Comparison of ENCODE assay signal across 12 mouse cellular contexts in the genomic region with DNA sequence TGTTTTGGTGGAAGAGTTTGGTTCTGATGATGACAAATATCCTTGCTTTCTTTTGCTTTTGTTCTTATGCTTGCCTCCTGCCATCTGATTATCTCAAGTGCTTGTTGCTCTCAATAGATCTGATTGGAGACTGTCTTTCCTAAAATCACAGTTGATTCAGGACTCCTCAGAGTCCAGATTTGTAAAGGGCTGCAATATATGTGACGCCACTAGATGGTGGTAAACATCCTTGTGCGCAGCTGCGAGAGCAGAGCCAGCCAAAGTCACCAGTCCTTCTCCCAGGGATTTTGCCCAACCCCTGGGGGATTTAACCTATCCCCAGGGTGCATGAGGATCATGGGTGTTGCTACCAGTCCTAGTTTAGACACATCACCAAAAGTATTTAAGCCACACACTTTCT. TPM values are rescaled to one million over a fixed set of nuclear protein-coding genes. Genes with fewer than 3 reads are reported as not detected.
DNase-seq lines count a peak whose midpoint lies in the region; ATAC-seq and TF ChIP-seq lines count a peak whose summit lies in the region.
"Had no signal": no experiment of that assay in that cellular context is flagged by ENCODE, and none has a peak within 500 bp of the region (broad histone marks: within the 10 kb centered on the region; RNA-seq: fewer than 3 reads in every experiment).

No protein-coding gene starts in this region.

- H3K4me2 ChIP-seq in liver, embryonic 12.5 days: no peak overlapping the region
- H3K4me2 ChIP-seq: forebrain, embryonic 15.5 days; limb, embryonic 15.5 days had no signal

- H3K79me2 ChIP-seq in liver, adult 2 months (ENCODE audit: control insufficient read depth, insufficient read depth, low read length): no peaks in the 10 kb centered on the region

- TF ChIP-seq CTCF in gastrocnemius, adult 2 months (IDR thresholded peaks at IDR 0.05): peak; percentile 37
- TF ChIP-seq CTCF in liver, adult 2 months (IDR thresholded peaks at IDR 0.05; ENCODE audit: low read depth, low read length): peak; percentile 22; the same call in 1 of the 2 replicates

- no peak for DNase-seq in gastrocnemius, adult 2 months
- DNase-seq in gastrocnemius, adult 18-20 months (ENCODE audit: low spot score): no peak
- DNase-seq in liver, adult 2 months (ENCODE audit: extremely low read depth, low read depth, low spot score): peak; percentile 1
- DNase-seq in WW6 (ENCODE audit: low read depth, low spot score): peak; percentile 16
- peak; percentile 1 for DNase-seq in kidney, postnatal 14 days
- no peak for DNase-seq in spleen, postnatal 4 days (ENCODE audit: low spot score in 2 of 2)
- DNase-seq in cerebellum, adult 9-10 months: no peak

- no peak overlapping the region for H3K9ac ChIP-seq in liver, adult 2 months (ENCODE audit: low read depth, low read length)
- no peak overlapping the region for H3K9ac ChIP-seq in liver, embryonic 12.5 days
- H3K9ac ChIP-seq: forebrain, embryonic 15.5 days; limb, embryonic 15.5 days had no signal

- H3K9me3 ChIP-seq in liver, embryonic 12.5 days (replicated peaks): 0 out of 2 replicates have a peak, but pooled peaks cover 4% of the 10 kb centered on the region
- H3K9me3 ChIP-seq: forebrain, embryonic 15.5 days; limb, embryonic 15.5 days had no signal

- ATAC-seq in liver, embryonic 12.5 days: no peak
- ATAC-seq: forebrain, embryonic 15.5 days had no signal

- H3K4me3 ChIP-seq in gastrocnemius, adult 2 months: no peak overlapping the region
- H3K4me3 ChIP-seq in liver, adult 2 months (ENCODE audit: insufficient read depth, low read depth, low read length): no peak overlapping the region
- no peak overlapping the region for H3K4me3 ChIP-seq in liver, embryonic 12.5 days
- H3K4me3 ChIP-seq: forebrain, embryonic 15.5 days; limb, embryonic 15.5 days; myocyte had no signal

- H3K36me3 ChIP-seq in liver, adult 2 months (ENCODE audit: control insufficient read depth, insufficient read depth, low read length): no peaks in the 10 kb centered on the region
- no peaks in the 10 kb centered on the region for H3K36me3 ChIP-seq in liver, embryonic 12.5 days
- H3K36me3 ChIP-seq: forebrain, embryonic 15.5 days; limb, embryonic 15.5 days had no signal

- H3K27me3 ChIP-seq in liver, adult 2 months (ENCODE audit: control insufficient read depth, insufficient read depth, low read length): no peaks in the 10 kb centered on the region
- no peaks in the 10 kb centered on the region for H3K27me3 ChIP-seq in liver, embryonic 12.5 days (replicated peaks)
- H3K27me3 ChIP-seq: forebrain, embryonic 15.5 days; limb, embryonic 15.5 days had no signal

- no peak overlapping the region for H3K27ac ChIP-seq in gastrocnemius, adult 2 months
- no peak overlapping the region for H3K27ac ChIP-seq in liver, adult 2 months (replicated peaks; ENCODE audit: insufficient read depth, low read depth, low read length)
- no peak overlapping the region for H3K27ac ChIP-seq in liver, embryonic 12.5 days
- H3K27ac ChIP-seq: forebrain, embryonic 15.5 days; limb, embryonic 15.5 days had no signal

- 7% methylated on average over 3 of the region's 3 CpGs for WGBS in liver, adult 2 months
- WGBS in liver, embryonic 12.5 days (ENCODE audit: insufficient replicate concordance): 11% methylated on average over 3 of the region's 3 CpGs

- no peaks in the 10 kb centered on the region for H3K4me1 ChIP-seq in liver, adult 2 months (ENCODE audit: control insufficient read depth, insufficient read depth, low read length)
- H3K4me1 ChIP-seq in liver, embryonic 12.5 days: no peaks in the 10 kb centered on the region
- H3K4me1 ChIP-seq: forebrain, embryonic 15.5 days; limb, embryonic 15.5 days had no signal

- no peak for TF ChIP-seq POLR2A in liver, adult 2 months (IDR thresholded peaks at IDR 0.05; ENCODE audit: extremely low read depth, insufficient read depth, low read length)

- intact Hi-C loops in gastrocnemius, adult 2 months (cut with DNase I): no loop called here

RNA-seq across cellular contexts. Expression of a gene that starts 38.7 kb away (rescaled TPM):
- total RNA-seq in gastrocnemius, adult 2 months (2021): not detected
- not detected for total RNA-seq in gastrocnemius, adult 18-20 months (2021)
- total RNA-seq in liver, adult 2 months (2014; rRNA removed): not detected in 2 replicates
- not detected in 2 replicates for polyA plus RNA-seq in liver, adult 2 months (2012; rRNA removed)
- polyA plus RNA-seq in liver, embryonic 12.5 days (2016; fragmentation: Nextera tagmentation; extraction: Ambion mirVana): not detected in 2 replicates
- total RNA-seq: heart, postnatal 25 days had no signal
- polyA plus RNA-seq: forebrain, embryonic 15.5 days; limb, embryonic 15.5 days; myocyte had no signal

Comparison
In these comparisons a context has a peak if more than half of its experiments do, and no peak if none do; other contexts are left out.
1. DNase-seq: peak in liver, adult 2 months (single experiment), WW6 (single experiment) and kidney, postnatal 14 days (single experiment); none in gastrocnemius, adult 2 months (single experiment), gastrocnemius, adult 18-20 months (single experiment), spleen, postnatal 4 days (0 of 2) and cerebellum, adult 9-10 months (single experiment).